Mouse (Mus musculus): Measurements from ENCODE around the gene Pde9a.

- TF ChIP-seq CTCF (IDR thresholded peaks at IDR 0.05) (peak; percentile 69), EP300 (IDR thresholded peaks at IDR 0.05) (no peak)
These were observed 43.4 kb downstream of the Pde9a start for GRCm38 (mm10) chr17:31429402-31429801.

Data from lung, postnatal 0 days (tissue).